Mouse (Mus musculus) limb, embryonic 10.5 days (tissue): ENCODE measurements around the gene Pip5k1c. TPM values are rescaled to one million over a fixed set of nuclear protein-coding genes. Genes with fewer than 3 reads are reported as not detected.

Experiments used
- DNase-seq: peaks from one replicate; pipeline ENCODE4 v3.0.0-alpha.2; 2017; ENCODE audit warnings: low spot score
- H3K27ac ChIP-seq: fragments of 300-500 bp; sonication (generic); 2 replicates; pipeline ENCODE4 v1.5.1; 2016; ENCODE audit warnings: mild to moderate bottlenecking
- H3K27me3 ChIP-seq: fragments of 300-500 bp; sonication (generic); 2 replicates; pipeline ENCODE4 v1.6.1; 2016; ENCODE audit warnings: low read depth, mild to moderate bottlenecking; ENCODE audit not compliant: poor library complexity, severe bottlenecking
- H3K36me3 ChIP-seq: fragments of 300-500 bp; sonication (generic); 2 replicates; pipeline ENCODE4 v1.6.1; 2016; ENCODE audit warnings: mild to moderate bottlenecking, moderate library complexity
- H3K4me1 ChIP-seq: fragments of 300-500 bp; sonication (generic); 2 replicates; pipeline ENCODE4 v1.6.1; 2016
- H3K4me3 ChIP-seq: fragments of 300-500 bp; sonication (generic); 2 replicates; pipeline ENCODE4 v1.5.1; 2016; ENCODE audit warnings: mild to moderate bottlenecking, moderate library complexity
- H3K9me3 ChIP-seq: fragments of 300-500 bp; sonication (generic); replicated peaks from 2 replicates; pipeline ENCODE4 v1.6.1; 2016; ENCODE audit warnings: mild to moderate bottlenecking
- WGBS: fragments of 180-500 bp; shearing (Covaris S2); methylation state at CpG from one replicate; pipeline ENCODE4 v1.1.7; 2016; 5-methylcytosine and 5-hydroxymethylcytosine counted together
- polyA plus RNA-seq: library from polyadenylated mRNA; unstranded; fragments of >200 nt; fragmentation: Nextera tagmentation; extraction: Ambion mirVana; gene quantifications from 2 replicates; pipeline ENCODE4 v1.2.1, GENCODE M21; 2016

Pip5k1c gene
- polyA plus RNA-seq, 1 experiment from 2014 or later, result 71.3 TPM

DNA sequence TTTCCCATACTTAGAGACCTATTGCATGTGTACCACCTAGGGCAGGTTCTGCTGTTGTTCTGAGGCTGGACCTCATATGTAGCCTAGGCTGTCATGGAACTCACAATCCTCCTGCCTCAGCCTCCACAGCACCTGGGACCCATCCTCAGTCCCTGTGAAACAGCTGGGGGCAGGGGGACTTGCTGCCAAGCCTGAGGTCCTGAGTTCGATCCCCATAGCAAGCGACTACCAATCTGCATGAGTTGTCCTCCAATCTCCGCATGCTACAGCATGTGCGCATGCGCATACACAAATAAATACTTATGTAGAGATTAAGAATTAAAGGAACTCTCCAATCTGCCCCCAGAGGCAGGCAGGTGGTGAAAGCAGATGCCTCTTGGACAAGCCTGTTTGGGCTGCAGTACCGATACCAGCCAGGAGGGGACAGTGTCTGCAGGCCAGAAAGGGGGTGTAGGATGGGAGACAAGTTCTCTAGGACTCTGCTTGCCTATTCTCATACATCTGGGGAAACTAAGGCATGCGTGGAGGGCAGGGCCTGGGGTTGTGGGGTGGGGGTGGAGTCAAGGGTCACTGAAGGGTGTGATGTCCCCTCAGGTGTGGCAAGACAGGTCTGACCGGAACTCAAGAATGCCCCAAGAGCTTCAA, 5.1 kb upstream of the Pip5k1c start:
- peak; percentile 71 for DNase-seq
- H3K9me3 ChIP-seq, result no peaks in the 10 kb centered on the region
- no peak overlapping the region for H3K4me3 ChIP-seq
- H3K27ac ChIP-seq, result no peak overlapping the region
- no peaks in the 10 kb centered on the region for H3K36me3 ChIP-seq
- H3K27me3 ChIP-seq, result peaks cover 91% of the 10 kb centered on the region
- peaks cover 26% of the 10 kb centered on the region for H3K4me1 ChIP-seq
- WGBS, result 52% methylated on average over 8 of the region's 8 CpGs

DNA sequence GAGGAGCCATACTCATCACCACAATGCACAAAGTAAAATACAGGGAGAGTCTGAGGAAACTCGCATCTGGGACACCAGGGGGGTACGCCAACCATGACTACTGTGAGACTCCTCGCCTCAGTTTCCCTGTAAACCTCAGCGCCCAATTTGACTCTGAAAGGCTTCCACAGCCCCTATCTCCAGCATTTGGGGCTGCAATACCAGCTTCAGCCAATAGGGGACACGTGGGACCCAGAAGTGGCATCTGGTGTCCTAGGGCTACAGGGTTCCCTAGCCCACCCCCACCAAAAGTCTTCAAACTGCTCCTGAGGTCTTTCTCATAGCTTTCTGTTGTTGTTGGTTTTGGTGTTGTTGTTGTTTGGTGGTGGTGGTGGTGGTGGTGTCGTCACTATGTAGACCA, 4.2 kb upstream of the Pip5k1c start:
- 30% methylated on average over 6 of the region's 6 CpGs for WGBS
- H3K27me3 ChIP-seq, result peaks cover 81% of the 10 kb centered on the region
- DNase-seq, result no peak
- H3K4me3 ChIP-seq, result no peak overlapping the region
- peaks cover 29% of the 10 kb centered on the region for H3K4me1 ChIP-seq
- H3K27ac ChIP-seq, result no peak overlapping the region
- H3K36me3 ChIP-seq, result no peaks in the 10 kb centered on the region
- no peaks in the 10 kb centered on the region for H3K9me3 ChIP-seq

DNA sequence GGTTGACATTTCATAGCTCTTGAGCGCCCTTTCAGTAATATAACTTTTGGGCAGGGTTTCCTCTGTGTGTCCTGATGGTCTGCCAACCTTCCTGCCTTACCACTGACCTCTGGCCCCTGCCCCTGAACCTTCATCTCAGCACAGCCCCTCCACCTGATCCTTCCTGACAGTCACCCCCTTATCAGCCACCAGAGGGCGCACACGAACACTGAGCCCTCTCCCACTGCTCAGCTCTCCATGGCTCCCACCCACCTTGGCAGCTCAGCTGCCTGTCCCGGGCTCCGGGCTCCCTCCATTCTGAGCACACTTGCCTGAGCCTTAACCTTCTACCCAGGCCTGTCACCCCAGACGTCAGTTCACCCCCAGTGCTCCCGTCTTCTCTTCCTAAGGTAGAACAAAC, 3.5 kb upstream of the Pip5k1c start:
- Histone ChIP-seq H3K9me3 (no peaks in the 10 kb centered on the region), H3K4me3 (no peak overlapping the region), H3K27ac (no peak overlapping the region), H3K36me3 (no peaks in the 10 kb centered on the region), H3K27me3 (peaks cover 75% of the 10 kb centered on the region), H3K4me1 (peaks cover 33% of the 10 kb centered on the region)
- DNase-seq, result peak; percentile 83
- WGBS, result 4% methylated on average over 7 of the region's 7 CpGs

DNA sequence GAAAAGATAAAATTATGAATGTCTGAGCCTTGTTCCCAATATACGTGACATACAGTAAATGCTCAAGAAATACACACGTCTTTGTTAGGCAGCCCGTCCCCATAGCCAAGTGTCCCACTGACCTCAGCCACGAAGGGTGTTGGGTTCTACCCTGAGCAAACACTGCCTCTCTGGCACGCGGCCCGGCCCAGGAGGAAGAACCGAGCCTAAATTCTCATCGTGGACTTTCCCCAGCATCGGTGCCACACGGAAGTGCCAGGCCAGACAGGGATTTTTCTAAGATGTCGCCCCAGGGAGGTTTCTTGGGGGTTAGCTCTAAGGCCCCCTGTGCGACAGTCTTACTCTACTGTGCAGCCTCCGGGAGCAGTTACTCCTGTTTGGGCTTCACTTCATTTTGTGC, 3.0 kb upstream of the Pip5k1c start:
- peaks cover 69% of the 10 kb centered on the region for H3K27me3 ChIP-seq
- peaks cover 35% of the 10 kb centered on the region for H3K4me1 ChIP-seq
- H3K4me3 ChIP-seq, result no peak overlapping the region
- H3K9me3 ChIP-seq, result no peaks in the 10 kb centered on the region
- 61% methylated on average over 14 of the region's 14 CpGs for WGBS
- no peak overlapping the region for H3K27ac ChIP-seq
- DNase-seq, result no peak
- H3K36me3 ChIP-seq, result no peaks in the 10 kb centered on the region

DNA sequence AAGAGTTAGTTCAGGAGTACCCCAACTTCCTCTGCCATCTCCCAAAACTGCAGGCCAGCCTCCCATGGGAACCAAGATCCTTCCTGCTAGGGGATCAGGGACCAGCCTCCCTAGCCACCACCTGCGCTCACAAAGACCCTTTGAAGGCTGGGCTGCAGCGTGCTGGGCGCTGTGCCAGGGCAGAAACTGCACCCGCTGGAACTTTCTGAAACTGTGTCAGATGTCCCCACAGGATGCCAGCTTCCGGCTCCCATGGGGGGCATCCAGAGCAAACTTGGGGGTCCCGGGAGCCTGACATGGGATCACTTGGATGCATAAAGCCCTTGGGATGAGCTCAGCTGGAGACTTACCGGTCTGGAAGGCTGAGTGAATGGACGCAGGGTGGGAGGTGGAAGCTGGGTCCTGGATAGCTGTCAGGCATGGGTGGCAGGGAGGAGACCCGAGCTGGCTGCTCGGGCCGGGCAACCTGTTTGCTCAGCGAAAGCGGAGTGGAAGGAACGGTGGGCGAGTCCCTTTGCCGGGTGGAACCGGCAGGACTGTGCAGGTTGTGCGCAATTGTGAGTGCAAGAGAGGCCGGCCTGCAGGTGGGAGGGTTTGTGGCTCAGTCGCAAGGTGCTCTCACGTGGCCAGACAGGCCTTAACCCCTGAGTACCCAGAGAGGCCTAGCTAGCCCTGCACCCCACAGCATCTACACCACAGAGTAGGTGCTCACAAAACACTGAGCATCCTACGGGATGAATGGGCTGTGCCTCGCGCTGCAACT, 1.9 kb upstream of the Pip5k1c start:
- peaks cover 59% of the 10 kb centered on the region for H3K27me3 ChIP-seq
- DNase-seq, result no peak

DNA sequence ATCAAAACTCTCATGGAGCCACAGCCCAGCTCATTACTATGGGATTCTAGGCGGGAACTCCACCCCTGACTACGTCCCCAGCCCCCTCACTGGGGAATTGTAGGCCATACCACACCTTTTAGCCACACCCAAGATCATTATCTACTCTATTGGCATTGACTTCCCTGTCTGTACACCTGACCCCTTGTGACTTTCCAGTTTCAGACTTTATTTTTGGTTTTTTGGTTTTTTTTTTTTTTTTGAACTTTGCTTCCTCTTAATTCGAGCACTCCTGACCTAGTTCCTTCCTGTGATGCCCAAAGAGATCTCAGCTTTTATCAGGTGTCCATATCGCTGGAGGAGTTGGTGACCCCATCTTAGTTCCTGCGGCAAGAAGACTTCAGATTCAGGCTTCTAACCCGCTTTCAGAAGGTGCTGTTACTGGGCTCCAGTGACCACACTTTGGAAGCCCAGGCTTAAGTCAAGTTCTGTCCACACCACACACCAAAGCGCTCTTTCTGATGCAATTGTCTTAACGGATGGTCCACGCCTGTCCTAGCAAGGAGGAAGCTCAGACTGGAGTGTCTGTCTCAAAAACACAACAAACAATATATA, 1.2 kb upstream of the Pip5k1c start, which contains the start of gene Tjp3:
Tjp3 (minus strand) TSS at position 71 of the 594 bp plus-strand sequence.
- 76% methylated on average over 9 of the region's 9 CpGs for WGBS
- peaks cover 18% of the 10 kb centered on the region for H3K36me3 ChIP-seq
- no peak for DNase-seq
- peaks cover 52% of the 10 kb centered on the region for H3K27me3 ChIP-seq
- peaks cover 28% of the 10 kb centered on the region for H3K4me1 ChIP-seq
- no peak within 1 kb of the TSS for H3K27ac ChIP-seq
- no peaks in the 10 kb centered on the region for H3K9me3 ChIP-seq
- peak within 1 kb of the TSS; percentile 83 for H3K4me3 ChIP-seq

More for the DNA sequence above, 1.9 kb upstream of the Pip5k1c start:
- no peaks in the 10 kb centered on the region for H3K9me3 ChIP-seq
- WGBS, result 13% methylated on average over 24 of the region's 24 CpGs
- H3K27ac ChIP-seq, result no peak overlapping the region
- peaks cover 34% of the 10 kb centered on the region for H3K4me1 ChIP-seq
- peaks cover 11% of the 10 kb centered on the region for H3K36me3 ChIP-seq
- H3K4me3 ChIP-seq, result no peak overlapping the region

DNA sequence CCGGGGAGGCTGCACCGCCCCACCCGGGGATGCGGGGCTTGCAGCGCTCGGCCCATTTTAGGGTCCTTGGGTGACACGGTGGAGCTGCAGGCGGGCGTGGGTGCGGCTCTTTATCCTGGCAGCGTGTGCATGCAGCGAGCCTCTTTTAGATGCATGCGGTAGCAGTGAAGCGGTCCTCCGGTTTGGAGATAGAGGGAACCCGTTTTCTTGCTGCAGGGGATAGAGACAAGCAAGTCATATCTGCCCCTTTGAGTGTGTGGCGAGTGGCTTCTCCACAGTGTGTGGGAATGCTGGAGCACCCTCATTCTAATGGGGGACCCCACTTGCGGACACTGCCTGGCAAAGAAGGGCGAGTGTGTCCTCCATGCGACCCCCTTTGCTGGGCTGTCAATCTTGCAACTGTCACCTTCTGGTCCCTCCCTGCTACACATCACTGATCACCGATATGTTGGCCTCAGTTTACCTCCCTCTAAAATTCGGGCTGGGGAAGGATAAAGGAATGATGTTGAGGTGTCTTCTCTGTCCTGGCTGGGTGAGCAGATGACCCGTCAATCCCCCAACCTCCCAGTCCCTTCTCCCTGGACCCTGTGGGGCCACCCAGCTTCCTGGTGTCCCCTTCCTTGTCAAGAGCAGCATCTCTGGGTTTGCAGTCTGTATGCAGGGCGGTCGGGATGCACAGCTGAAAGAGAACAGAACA, 719 bp downstream of the Pip5k1c start:
- 5% methylated on average over 25 of the region's 25 CpGs for WGBS
- DNase-seq, result no peak
- Histone ChIP-seq H3K27ac (peak overlapping the region; percentile 96), H3K36me3 (peaks cover 27% of the 10 kb centered on the region), H3K4me1 (peaks cover 39% of the 10 kb centered on the region), H3K27me3 (peaks cover 35% of the 10 kb centered on the region), H3K4me3 (peak overlapping the region; percentile 83), H3K9me3 (no peaks in the 10 kb centered on the region)

DNA sequence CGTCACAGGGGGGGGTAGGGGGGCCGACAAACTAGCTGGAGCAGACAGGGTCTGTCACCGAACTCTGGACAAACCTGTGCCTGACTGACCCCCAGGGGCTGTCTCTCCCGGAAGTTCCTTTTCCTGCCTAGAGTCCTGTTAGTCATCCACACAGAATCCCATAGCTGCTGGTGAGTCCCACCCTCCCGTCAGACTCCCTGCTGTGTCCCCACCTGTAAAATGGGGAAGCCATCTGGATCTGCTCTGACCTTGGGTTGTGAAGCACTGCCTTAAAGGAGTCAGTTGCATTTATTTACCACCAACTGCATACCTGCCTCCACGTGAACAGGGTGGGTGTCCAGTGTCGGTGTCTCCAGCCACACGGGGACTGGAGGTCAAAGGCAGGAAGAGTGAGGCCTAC, 1.7 kb downstream of the Pip5k1c start:
- 58% methylated on average over 8 of the region's 8 CpGs for WGBS
- Histone ChIP-seq H3K4me1 (peaks cover 48% of the 10 kb centered on the region), H3K27me3 (peaks cover 30% of the 10 kb centered on the region), H3K9me3 (no peaks in the 10 kb centered on the region), H3K4me3 (peak overlapping the region; percentile 83), H3K36me3 (peaks cover 31% of the 10 kb centered on the region), H3K27ac (peak overlapping the region; percentile 96; the same call in 1 of the 2 replicates)
- no peak for DNase-seq

DNA sequence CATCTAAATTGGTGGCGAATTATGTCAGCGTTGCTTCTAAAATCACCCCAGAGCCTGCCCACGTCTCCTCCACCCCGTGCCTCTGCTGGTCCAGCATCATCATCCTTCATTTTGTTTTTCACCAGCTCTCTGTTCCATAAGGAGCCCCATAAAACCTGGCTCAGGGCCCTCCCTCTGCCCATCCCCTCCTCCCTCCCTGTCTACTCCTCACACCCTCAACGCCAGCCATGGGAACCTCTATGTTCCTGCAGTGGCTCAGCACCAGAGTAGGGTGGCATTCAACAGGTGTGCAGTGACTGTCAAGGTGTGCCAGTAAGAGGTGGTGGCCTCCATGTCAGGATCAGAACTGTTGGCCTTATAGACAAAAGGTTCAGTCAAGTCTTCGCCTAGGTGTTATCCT, 2.4 kb downstream of the Pip5k1c start:
- Histone ChIP-seq H3K27ac (no peak overlapping the region), H3K36me3 (peaks cover 31% of the 10 kb centered on the region), H3K9me3 (no peaks in the 10 kb centered on the region), H3K4me1 (peaks cover 56% of the 10 kb centered on the region), H3K27me3 (peaks cover 23% of the 10 kb centered on the region), H3K4me3 (no peak overlapping the region)
- 94% methylated on average over 6 of the region's 6 CpGs for WGBS
- DNase-seq, result no peak

DNA sequence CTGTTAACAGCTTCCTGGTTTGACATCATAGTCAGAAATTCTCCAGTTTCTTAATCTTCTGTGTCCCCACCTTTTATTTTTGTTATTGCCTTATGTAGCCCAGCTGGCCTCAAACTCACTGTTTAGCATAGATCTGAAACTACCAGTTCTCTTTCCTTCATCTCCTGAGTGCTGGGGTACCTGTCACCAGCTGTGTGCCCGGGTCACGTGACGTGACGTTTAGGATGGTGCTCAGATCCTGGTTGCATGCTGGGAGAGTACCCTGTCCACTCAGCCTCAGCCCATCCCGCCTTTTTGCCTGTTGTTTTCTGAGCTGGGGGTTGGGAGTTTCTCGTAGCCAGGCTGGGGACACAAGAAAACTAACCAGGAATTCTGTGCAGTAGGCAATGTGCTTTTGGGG, 4.5 kb downstream of the Pip5k1c start:
- 80% methylated on average over 6 of the region's 6 CpGs for WGBS
- peak overlapping the region; percentile 19; the same call in 1 of the 2 replicates for H3K27ac ChIP-seq
- peaks cover 66% of the 10 kb centered on the region for H3K4me1 ChIP-seq
- H3K4me3 ChIP-seq, result peak overlapping the region; percentile 2; the same call in 1 of the 2 replicates
- peaks cover 2% of the 10 kb centered on the region for H3K27me3 ChIP-seq
- no peaks in the 10 kb centered on the region for H3K9me3 ChIP-seq
- H3K36me3 ChIP-seq, result peaks cover 40% of the 10 kb centered on the region
- DNase-seq, result no peak

DNA sequence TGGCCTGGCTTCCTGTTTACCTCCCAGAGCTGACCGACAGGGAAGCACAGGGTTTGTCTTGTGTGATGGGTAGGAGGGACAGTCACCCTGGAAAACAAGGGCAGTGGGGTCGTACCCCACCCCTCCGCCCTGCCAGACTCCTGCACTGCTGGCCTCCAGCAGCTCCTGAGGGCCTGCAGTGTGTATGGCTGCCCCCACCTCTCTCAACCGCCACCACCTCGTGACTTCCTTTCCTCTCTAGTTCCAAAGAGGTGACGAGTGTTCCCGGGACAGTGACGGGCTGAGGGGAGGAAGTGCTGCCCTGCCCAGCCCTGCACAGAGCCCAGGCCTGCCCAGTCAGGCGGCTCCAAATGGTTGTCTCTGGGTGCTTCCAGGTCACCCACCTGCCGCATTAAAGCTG, 5.1 kb downstream of the Pip5k1c start:
- Histone ChIP-seq H3K36me3 (peaks cover 43% of the 10 kb centered on the region), H3K4me1 (peaks cover 72% of the 10 kb centered on the region), H3K4me3 (0 out of 2 replicates have a peak overlapping the region, but pooled peaks have one; percentile 2), H3K27me3 (no peaks in the 10 kb centered on the region), H3K27ac (0 out of 2 replicates have a peak overlapping the region, but pooled peaks have one; percentile 19), H3K9me3 (no peaks in the 10 kb centered on the region)
- no peak for DNase-seq
- 45% methylated on average over 10 of the region's 10 CpGs for WGBS

DNA sequence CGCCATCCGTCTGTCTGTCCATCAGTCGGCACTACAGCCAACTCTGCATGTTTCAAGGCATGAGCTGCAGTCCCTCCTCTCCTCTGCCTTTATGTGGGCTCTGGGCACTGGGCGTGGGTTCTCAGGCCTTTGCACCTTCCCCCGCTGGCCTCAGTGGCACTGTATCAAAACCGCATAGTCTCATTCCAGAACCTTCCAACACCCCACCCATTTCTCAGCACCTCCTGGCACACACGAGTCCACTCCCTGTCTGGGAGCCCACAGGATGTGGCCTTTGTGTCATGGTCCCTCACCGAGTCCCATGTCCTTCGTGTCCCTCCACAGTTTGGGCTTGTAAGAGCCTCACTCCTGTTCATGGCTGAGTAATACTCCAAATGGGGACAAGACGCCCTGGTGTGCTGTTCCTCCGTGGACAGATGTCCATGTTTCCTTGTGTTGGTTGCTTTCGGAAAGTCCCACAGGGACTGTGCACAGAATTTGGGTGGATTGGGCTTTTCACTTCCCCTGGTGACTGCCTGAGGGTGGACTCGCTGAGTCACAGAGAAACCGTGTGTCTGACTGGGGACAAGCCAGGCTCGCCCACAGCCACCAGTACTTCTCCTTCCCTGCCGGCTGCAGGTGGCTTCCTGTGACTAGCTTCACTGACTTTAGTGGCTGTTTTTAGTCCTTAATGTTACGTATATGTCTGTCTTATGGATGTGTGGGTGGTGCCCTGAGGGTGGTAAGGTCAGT, 5.8 kb downstream of the Pip5k1c start:
- Histone ChIP-seq H3K36me3 (peaks cover 47% of the 10 kb centered on the region), H3K27ac (0 out of 2 replicates have a peak overlapping the region, but pooled peaks have one; percentile 19), H3K4me1 (peaks cover 77% of the 10 kb centered on the region)

More for the DNA sequence above, 5.8 kb downstream of the Pip5k1c start:
- Histone ChIP-seq H3K27me3 (no peaks in the 10 kb centered on the region), H3K9me3 (no peaks in the 10 kb centered on the region), H3K4me3 (no peak overlapping the region)
- WGBS, result 93% methylated on average over 17 of the region's 17 CpGs
- no peak for DNase-seq
